8 mouse cellular contexts compared by ENCODE assay signal in genomic region chr13:36203014-36203413, GRCm38 (mm10).
DNase-seq lines count a peak whose midpoint lies in the region; ATAC-seq and TF ChIP-seq lines count a peak whose summit lies in the region.

No protein-coding gene starts in this region.

- H3K27me3 ChIP-seq in kidney, embryonic 16.5 days (ENCODE audit: insufficient read depth, low read length) = no peaks in the 10 kb centered on the region
- H3K27me3 ChIP-seq in liver, embryonic 15.5 days = no peaks in the 10 kb centered on the region

- H3K9me3 ChIP-seq in kidney, embryonic 16.5 days (ENCODE audit: low read length) = no peaks in the 10 kb centered on the region
- no peaks in the 10 kb centered on the region for H3K9me3 ChIP-seq in ES-E14 (ENCODE audit: control insufficient read depth, insufficient read depth, low read depth, low read length)
- H3K9me3 ChIP-seq in liver, embryonic 15.5 days (replicated peaks) = no peaks in the 10 kb centered on the region

- in situ Hi-C loops in ES-E14 (cut with MboI; ENCODE audit: low sequenced_read_pairs in 2 of 2, unreplicated experiment in 2 of 2) = no loop called here

- no peak overlapping the region for H3K27ac ChIP-seq in kidney, embryonic 16.5 days (ENCODE audit: low read length)
- H3K27ac ChIP-seq in ES-E14 (ENCODE audit: insufficient read depth, low read depth, low read length, poor library complexity, severe bottlenecking) = no peak overlapping the region
- peak overlapping the region; percentile 72 for H3K27ac ChIP-seq in liver, embryonic 15.5 days (replicated peaks)

- intact Hi-C loops in left cerebral cortex, postnatal 36 days (cut with DNase I) = no loop called here

- H3K9ac ChIP-seq in kidney, embryonic 16.5 days (replicated peaks; ENCODE audit: low read length) = no peak overlapping the region
- H3K9ac ChIP-seq in ES-E14 (ENCODE audit: insufficient read depth, low read depth, low read length, poor library complexity, severe bottlenecking) = no peak overlapping the region
- H3K9ac ChIP-seq in liver, embryonic 15.5 days = no peak overlapping the region

- no peak overlapping the region for H3K4me3 ChIP-seq in kidney, embryonic 16.5 days (ENCODE audit: low read length)
- no peak overlapping the region for H3K4me3 ChIP-seq in ES-E14 (ENCODE audit: insufficient read depth in 1 of 2, low read depth in 1 of 2, low read length in 2 of 2, poor library complexity in 1 of 2, severe bottlenecking in 1 of 2)
- H3K4me3 ChIP-seq in liver, embryonic 15.5 days (replicated peaks) = no peak overlapping the region

- WGBS in kidney, embryonic 16.5 days = 82% methylated on average over 6 of the region's 6 CpGs
- WGBS in liver, embryonic 15.5 days (ENCODE audit: insufficient replicate concordance) = 44% methylated on average over 6 of the region's 6 CpGs

- H3K4me1 ChIP-seq in kidney, embryonic 16.5 days (ENCODE audit: insufficient read depth, low read length) = no peaks in the 10 kb centered on the region
- H3K4me1 ChIP-seq in ES-E14 (ENCODE audit: control insufficient read depth in 2 of 2, insufficient read depth in 2 of 2, low read length in 2 of 2, poor library complexity in 1 of 2) = 0 out of 4 replicates have a peak, but pooled peaks cover 0 to 2% of the 10 kb centered on the region in 2 experiments
- H3K4me1 ChIP-seq in liver, embryonic 15.5 days (replicated peaks) = peaks cover 70% of the 10 kb centered on the region

- ATAC-seq in kidney, embryonic 16.5 days (ENCODE audit: low FRiP score, low TSS enrichment) = peak; percentile 35; the same call in 1 of the 2 replicates
- peak; percentile 96 for ATAC-seq in liver, embryonic 15.5 days (ENCODE audit: insufficient read depth)

- H3K36me3 ChIP-seq in kidney, embryonic 16.5 days (ENCODE audit: insufficient read depth, low read length) = no peaks in the 10 kb centered on the region
- peaks cover 2% of the 10 kb centered on the region; the same call in 1 of the 2 replicates for H3K36me3 ChIP-seq in ES-E14 (ENCODE audit: control insufficient read depth, insufficient read depth, low read length, poor library complexity, severe bottlenecking)
- H3K36me3 ChIP-seq in liver, embryonic 15.5 days (replicated peaks) = no peaks in the 10 kb centered on the region

- no peak overlapping the region for H3K4me2 ChIP-seq in kidney, embryonic 16.5 days (replicated peaks; ENCODE audit: low read depth, low read length)
- peak overlapping the region; percentile 38 for H3K4me2 ChIP-seq in liver, embryonic 15.5 days

- no peak for DNase-seq in kidney, adult 11 months
- DNase-seq in ES-E14 (ENCODE audit: low read depth, low spot score) = peak; percentile 22
- DNase-seq in adrenal gland, postnatal 36 days = peak; percentile 61 to 79
- no peak for DNase-seq in cerebellum, postnatal 4 days (ENCODE audit: low spot score in 2 of 2)
- DNase-seq in left cerebral cortex, postnatal 36 days (ENCODE audit: low spot score in 2 of 2) = no peak
- no peak for DNase-seq in kidney, adult 18-20 months

TF ChIP-seq in ES-E14, 5 proteins besides CTCF, POLR2A, EP300 and RAD21:
- peak; percentile 99 for TF ChIP-seq MAFK (IDR thresholded peaks at IDR 0.05; ENCODE audit: insufficient read depth, low read depth, low read length)
- no peak for TF ChIP-seq CHD2 (IDR thresholded peaks at IDR 0.05; ENCODE audit: low read depth, low read length)

Comparison
In these comparisons a context has a peak if more than half of its experiments do, and no peak if none do; other contexts are left out.
1. DNase-seq: peak in ES-E14 (single experiment) and adrenal gland, postnatal 36 days (2 of 2); none in kidney, adult 11 months (single experiment), cerebellum, postnatal 4 days (0 of 2), left cerebral cortex, postnatal 36 days (0 of 2) and kidney, adult 18-20 months (single experiment).